Mouse (Mus musculus): ENCODE results near the gene Rorc. TPM values are rescaled to one million over a fixed set of nuclear protein-coding genes. Genes with fewer than 3 reads are reported as not detected.

Rorc gene
- total RNA-seq, 2 experiments from 2014 or later = 0.25 to 0.51 TPM

DNA sequence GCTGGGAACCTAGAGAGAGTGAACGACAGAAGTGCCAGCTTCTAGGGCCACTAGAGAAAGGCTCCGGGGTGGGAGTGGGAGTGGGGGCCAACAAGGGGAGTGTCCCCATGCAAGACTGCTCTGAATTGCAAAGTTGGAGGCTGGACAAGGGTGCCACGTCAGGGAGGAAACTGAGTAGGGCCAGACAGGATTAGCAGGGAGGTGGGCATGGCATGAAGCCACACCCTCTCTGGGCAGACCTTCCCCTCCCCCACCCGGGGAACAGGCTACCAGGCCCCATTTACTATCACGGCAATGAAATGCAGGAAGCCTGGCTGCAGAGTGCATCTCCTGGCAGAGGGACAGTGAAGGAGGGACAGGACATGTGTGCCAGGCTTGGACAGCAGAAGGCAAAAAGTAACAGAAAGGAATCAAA is 1.0 kb downstream of the Rorc start:
- DNase-seq (ENCODE audit: low spot score in 2 of 2) = no peak
- intact Hi-C loops (cut with DNase I) = loop anchor here (5.0 kb wide), 1 partner anchor 214 kb away; no protein-coding TSS in a partner anchor

DNA sequence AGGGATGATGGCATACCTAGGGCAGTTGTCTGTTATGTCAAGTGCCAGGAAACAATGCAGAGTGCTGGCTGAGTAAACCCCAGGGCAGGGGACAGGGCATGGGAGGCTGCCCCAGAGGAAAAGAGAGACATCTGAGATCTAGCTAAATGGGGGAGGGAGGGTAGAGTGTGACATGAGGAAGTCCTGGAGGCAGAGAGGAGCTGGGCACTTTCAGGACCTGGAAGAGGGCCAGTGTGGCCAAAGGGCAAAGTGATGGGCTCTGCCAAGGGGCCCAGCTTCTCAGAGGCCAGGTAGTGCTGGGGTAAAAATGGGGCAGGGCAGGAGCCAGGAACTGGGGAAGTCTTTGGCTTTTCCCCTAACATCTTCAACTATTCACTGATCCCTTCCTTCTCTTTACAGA is 2.0 kb downstream of the Rorc start:
- intact Hi-C loops (cut with DNase I) = loop anchor here (5.0 kb wide), 1 partner anchor 213 kb away; no protein-coding TSS in a partner anchor
- DNase-seq (ENCODE audit: low spot score in 2 of 2) = no peak

DNA sequence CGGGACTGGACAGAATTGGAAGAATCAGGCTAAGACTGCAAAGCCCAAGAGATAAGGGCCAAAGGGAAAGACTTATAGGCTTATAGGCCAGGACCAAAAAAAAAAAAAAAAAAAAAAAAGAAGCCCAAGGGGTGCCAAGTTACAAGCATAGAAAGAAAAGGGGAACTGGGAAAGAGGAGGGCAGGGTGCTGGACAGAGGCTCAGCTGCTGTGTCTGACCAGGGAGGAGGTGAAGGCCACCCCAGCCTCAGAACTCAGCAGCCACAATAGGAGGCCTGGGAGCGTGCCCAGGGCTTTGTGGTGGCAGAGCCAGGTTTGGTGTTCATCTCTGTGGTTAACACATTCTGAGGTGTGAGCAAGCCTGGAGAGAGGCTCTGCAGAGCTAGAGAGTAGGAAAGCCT is 2.6 kb downstream of the Rorc start:
- DNase-seq (ENCODE audit: low spot score in 2 of 2) = no peak
- intact Hi-C loops (cut with DNase I) = no loop called here

DNA sequence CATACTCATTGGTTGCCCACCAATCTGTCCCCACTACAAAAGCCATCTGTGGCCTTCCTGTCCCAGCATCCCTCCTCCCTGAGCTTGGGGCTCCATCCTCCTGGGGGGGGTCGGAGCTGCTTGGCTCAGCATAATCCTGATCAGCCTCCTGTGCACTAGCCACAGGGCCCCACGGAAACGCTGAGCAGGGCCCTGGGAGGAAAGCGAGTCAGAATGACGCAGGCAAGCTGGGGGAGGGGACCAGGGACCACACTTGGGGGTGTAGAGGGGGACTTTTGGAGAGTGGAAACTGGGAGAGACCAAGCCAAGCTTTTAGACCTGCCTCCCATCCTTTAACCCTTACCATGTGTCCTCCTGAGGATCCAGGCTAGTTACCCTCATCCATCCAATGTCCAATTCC is 3.3 kb downstream of the Rorc start:
- DNase-seq (ENCODE audit: low spot score in 2 of 2) = no peak
- intact Hi-C loops (cut with DNase I) = no loop called here

DNA sequence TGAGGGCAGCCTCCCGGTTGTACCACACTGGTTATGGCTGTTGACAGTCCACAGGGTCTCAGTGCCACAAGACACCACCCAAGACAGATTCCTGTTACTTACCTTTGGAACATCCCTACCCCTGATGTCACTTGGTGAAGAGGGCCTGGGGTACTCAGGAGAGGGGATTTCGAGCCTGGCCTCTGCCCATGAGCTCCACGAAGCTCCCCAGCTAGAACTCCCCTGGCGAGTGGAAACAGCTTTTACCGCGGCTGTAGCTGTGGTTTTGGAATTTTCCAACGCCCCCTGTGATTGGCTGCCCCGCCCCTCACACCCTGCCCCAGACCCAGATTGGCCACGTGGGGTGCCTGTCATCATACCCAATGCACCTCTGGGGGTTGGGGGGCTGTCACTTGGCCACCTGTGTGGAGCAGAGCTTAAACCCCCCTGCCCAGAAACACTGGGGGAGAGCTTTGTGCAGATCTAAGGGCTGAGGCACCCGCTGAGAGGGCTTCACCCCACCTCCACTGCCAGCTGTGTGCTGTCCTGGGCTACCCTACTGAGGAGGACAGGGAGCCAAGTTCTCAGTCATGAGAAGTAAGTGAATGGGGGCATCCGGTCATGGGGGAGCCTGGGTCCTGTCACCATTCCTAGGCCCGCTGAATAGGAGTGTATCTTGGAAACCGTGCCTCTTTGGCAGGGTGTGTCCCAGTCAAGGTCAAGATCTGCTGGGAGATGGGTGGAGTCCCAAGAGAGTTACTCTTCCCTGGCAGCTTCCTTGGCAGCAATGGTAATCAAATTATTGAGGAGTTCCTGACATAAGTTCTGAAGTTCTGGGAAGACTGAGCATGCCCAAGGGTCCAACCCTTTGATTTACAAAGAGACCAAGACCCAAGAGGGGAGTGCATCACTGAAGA is 4.7 kb downstream of the Rorc start:
- intact Hi-C loops (cut with DNase I) = no loop called here
- DNase-seq (ENCODE audit: low spot score in 2 of 2) = no peak

DNA sequence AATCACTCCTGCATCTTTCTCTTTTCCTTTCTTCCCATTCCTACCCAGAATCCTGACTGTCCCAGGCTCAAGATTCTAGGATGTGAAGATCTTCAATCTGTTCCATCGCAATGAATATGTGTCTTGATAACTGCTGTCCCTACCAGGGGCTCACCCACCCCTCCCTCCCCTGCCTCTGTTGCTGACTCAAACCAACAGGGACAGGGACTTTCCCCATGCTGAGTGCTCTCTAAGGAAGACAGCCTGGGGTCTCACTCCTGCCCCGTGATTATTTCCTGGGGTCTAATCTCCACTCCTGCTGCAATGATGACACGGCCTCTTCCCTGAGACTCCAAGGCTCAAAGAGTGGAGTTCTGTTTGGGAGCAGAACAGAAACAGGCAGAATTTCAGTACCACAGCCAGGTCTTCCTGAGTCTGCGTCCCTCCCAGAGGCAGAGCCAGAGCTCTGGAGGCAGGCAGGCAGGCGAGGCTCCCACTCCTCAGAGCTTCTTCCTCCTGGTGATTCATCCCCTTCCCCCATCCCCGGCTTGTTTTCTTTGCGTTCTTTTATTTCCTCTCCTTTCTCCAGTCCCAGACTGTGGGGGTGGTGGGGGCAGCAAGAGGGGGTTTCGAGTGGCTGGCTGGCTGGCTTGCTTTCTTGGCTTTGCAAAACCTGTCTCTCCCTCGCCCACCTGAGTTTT is 7.4 kb downstream of the Rorc start:
- peak in 1 of 2 experiments; percentile 26 for DNase-seq (ENCODE audit: low spot score in 2 of 2)

DNA sequence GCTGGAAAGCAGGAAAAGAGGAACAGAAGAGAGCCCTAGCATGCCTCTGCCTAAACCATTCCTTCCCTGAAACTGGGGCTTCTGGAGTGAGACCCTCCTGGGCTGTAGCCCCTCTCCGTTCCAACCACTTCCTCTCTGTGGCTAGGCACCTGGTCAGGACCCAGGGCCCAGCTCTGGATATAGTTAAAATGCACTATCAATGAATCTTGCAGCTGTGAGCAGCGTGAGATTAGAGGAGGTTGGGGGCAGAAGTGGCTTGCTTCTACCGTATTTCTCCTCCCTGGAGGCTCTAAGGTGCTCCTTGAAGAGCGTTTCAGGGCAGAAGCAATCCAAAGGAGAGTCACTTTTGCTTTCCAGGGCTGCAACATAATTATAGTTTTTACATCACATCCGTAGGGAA is 9.7 kb downstream of the Rorc start:
- intact Hi-C loops (cut with DNase I) = no loop called here

More for the DNA sequence above, 7.4 kb downstream of the Rorc start:
- intact Hi-C loops (cut with DNase I) = no loop called here

DNA sequence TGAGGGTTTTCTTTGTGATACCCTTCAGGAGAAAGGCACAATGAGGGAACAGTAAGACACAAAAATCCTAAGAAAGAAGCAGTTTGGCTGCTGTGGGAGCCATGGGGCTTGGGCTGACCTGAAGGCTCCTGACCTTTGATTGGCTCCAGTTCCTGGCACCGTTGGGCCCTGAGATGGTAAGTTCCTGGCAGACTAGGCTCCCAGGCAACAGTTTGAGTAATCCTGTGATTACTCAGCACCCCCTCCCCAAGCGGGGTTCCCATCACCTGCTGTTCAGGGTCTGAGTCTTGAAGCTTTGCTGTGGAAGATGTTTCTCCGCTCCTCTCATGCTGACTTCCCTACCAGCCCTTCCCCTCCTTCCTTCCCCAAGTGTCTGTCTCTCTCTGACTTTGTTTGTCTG is 10.9 kb downstream of the Rorc start:
- intact Hi-C loops (cut with DNase I) = no loop called here
- no peak for DNase-seq (ENCODE audit: low spot score in 2 of 2)

More for the DNA sequence above, 9.7 kb downstream of the Rorc start:
- DNase-seq (ENCODE audit: low spot score in 2 of 2) = no peak

DNA sequence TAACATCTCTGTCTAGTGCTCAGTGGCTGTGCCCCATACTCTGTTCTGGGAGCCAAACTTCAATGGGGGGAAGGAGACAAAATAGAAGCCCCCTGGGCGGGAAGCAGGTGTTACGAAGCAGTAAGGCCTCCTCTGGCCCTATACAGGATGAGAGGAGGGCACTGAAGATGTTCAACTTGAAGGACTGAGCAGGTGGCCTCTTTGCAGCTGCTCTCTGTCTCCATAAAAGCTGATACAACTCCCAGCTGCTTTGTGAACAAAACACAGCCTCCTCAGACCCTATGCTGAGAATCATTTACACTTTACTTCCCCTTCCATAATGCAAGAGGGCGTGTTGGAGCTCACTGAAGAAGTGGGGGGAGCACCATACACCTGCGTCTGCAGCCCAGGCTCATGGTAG is 14.1 kb downstream of the Rorc start:
- no peak for DNase-seq (ENCODE audit: low spot score in 2 of 2)
- intact Hi-C loops (cut with DNase I) = no loop called here

DNA sequence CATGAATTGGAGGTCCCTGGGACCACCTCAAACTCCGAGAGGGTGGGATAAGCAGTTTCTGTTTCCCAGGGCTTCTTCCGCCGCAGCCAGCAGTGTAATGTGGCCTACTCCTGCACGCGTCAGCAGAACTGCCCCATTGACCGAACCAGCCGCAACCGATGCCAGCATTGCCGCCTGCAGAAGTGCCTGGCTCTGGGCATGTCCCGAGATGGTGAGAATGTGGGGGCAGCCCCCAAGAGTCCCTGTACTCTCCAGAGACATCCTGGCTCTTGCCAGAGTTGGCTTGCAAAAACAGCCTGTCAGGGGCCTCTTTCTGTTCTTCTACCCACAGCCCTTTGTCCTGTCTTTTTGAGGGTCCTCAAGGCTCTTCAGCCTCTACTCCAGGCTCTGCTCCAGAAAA is 14.8 kb downstream of the Rorc start:
- no peak for DNase-seq (ENCODE audit: low spot score in 2 of 2)
- intact Hi-C loops (cut with DNase I) = no loop called here

DNA sequence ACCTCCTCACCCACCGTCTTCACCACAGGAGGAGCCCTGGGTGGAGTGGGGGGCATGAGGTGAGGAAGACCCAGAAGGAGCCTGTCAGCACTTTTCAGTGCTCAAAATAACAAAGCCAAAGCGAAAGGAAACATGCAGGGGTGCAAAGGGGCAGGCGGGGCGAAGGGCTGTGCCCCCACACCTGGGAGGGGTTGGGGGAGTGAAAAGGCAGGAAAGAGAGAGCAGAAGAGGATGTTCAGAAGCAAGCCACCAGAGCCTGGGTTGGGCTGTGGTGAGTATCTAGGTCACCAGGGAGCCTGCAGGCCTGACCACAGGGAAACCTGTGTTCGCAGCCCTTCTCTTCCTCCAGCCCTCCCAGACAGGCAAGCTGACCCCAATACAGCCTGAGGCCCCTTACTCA is 15.5 kb downstream of the Rorc start:
- DNase-seq (ENCODE audit: low spot score in 2 of 2) = no peak
- intact Hi-C loops (cut with DNase I) = no loop called here

DNA sequence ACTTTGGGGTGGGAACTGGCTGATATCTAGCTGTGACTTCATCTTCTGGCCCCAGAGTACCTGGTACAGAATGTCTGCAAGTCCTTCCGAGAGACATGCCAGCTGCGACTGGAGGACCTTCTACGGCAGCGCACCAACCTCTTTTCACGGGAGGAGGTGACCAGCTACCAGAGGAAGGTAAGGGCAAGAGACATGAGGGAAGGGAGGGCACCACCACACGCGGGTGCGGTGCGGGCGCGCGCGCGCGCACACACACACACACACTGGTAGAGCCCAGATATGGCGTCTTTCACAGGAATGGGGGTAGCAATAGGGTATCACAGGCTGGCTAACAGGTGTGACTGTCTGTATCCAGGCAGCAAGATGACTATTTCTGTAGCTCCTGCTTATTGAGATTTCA is 16.8 kb downstream of the Rorc start:
- no peak for DNase-seq (ENCODE audit: low spot score in 2 of 2)
- intact Hi-C loops (cut with DNase I) = no loop called here

DNA sequence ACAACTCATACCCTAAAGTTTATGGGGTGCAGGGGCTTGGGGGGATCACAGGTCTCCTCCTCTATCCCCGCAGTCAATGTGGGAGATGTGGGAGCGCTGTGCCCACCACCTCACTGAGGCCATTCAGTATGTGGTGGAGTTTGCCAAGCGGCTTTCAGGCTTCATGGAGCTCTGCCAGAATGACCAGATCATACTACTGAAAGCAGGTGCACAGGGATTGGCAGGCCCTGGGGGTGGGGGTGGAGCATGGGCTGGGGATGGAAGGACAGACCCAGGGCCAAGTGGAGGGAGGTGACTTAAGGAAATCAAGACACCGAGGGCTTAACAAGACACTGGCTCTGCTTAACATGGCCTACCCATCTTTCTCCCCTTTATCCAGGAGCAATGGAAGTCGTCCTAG is 18.4 kb downstream of the Rorc start:
- intact Hi-C loops (cut with DNase I) = no loop called here

DNA sequence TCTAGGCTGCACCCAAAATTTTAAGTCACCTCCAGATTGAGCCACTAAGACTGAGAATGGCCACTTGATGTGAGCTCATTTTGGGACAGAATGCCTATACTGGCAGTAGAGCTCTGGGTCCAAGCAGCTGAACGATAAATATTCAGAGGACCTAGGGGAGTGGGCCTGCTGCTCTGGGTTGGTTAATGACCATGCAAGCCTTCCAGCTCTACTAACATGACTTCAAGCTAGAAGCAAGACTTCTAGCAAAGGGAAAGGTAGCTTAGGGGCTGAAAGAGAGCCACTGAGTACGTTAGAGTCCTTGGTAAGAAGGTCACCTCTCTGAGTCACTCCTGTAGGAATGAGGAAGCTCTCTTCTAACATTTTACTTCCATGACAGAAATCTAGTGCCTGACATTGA is 19.5 kb downstream of the Rorc start:
- intact Hi-C loops (cut with DNase I) = no loop called here
- no peak for DNase-seq (ENCODE audit: low spot score in 2 of 2)

More for the DNA sequence above, 18.4 kb downstream of the Rorc start:
- no peak for DNase-seq (ENCODE audit: low spot score in 2 of 2)

DNA sequence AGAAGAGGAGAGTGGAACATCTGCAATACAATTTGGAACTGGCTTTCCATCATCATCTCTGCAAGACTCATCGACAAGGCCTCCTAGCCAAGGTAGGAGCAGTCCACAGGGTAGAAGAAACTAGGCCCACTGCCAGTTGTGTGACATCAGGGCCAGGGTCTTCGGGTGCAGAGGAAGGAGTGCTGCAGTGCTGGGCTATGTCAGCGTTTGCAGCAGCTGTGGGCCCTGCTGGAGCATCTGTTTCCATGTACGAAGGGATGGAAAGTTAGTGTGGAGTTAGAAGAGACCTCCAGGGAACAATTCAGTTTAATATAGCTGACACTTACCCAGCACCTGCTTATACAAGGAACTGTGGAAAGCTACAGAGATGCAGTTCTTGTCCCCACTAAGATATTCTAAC is 20.5 kb downstream of the Rorc start:
- intact Hi-C loops (cut with DNase I) = no loop called here
- no peak for DNase-seq (ENCODE audit: low spot score in 2 of 2)

DNA sequence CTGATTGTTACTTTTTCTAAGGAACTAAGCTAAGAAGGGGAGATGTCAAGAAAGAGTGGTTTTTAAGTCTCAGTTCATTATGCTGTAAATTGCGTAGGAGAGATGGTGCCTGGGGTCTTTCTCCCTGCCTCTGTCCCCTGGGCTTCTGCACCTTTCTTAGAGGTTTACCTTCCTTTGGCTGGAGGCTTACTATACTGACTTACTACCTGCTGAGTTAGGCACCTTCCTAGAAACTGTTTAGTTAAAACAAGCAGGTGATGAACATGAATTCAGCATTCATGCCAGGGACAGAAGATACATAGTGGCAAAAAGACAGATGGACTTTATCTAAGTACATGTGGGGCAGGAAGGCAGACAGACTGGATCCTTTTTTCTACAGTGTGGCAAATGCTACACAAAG is 23.7 kb downstream of the Rorc start:
- no peak for DNase-seq (ENCODE audit: low spot score in 2 of 2)
- intact Hi-C loops (cut with DNase I) = no loop called here

DNA sequence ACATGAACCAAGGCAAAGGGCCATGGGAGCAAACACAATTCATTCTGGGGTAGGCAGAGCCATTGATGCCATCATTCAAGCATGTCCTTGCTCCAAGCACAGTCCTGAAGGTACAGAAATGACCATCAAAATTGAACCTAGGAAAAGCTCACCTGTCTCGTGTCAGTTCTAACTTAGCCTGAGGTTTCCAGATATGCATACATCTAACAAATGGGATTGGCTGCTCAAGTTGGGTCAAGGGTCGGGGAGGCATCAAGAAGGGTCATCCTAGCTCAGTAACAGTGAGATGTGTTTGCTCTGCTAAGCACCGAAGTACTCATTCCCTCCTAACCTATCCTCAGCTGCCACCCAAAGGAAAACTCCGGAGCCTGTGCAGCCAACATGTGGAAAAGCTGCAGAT is 24.3 kb downstream of the Rorc start:
- intact Hi-C loops (cut with DNase I) = no loop called here
- no peak for DNase-seq (ENCODE audit: low spot score in 2 of 2)

DNA sequence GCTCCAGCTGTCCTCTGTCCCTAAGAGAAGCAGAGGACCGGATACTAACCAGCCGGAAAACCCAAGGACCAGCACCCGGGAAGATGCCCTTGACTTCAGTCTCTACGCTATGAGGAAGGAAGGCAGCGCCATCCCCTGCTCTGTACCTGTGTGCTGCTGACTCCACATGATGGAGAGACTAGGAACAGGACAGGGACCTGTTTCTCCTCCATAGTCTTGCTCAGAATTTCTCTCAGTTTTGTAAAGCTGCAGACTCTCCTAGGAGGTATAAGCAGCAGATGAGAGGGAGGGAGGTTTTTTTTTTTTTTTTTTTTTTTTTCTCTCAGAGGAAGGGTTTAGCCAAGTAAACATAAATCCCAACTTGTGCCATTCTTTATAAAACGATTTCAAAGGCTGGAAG is 25.6 kb downstream of the Rorc start, which contains the start of gene Lingo4:
Gene Lingo4, plus strand, starts transcription at position 301 of the 400 bp plus-strand sequence.
- intact Hi-C loops (cut with DNase I) = no loop called here

DNA sequence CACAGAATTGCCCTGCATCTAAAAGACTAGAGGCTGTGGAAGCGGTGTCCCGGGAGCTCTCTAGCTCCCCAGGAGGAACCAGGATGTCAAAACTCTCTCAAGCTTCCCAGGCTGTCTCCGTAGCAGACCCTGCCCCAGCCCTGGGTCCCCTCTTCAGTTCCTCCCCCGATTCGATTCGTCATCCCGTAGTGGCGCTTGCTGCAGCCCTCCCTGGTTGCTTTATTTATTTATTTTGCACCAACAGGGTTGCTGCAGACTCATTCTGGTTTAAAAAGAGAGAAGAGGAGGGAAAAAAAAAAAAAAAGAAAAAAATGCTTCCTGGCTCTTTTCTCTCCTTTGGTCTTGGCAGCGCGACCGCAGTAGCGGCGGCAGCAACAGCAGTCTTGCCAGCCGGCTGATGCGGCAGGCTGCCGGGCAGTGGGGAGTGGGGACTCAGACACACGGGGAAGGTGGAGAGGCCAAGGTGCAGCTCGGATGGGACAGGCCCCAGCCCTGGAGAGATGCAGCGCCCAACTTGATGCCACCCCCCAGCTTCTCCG is 26.4 kb downstream of the Rorc start:
- peak in 1 of 2 experiments; percentile 53 for DNase-seq (ENCODE audit: low spot score in 2 of 2)
- intact Hi-C loops (cut with DNase I) = no loop called here

More for the DNA sequence above, 25.6 kb downstream of the Rorc start, which contains the start of gene Lingo4:
- DNase-seq (ENCODE audit: low spot score in 2 of 2) = no peak

DNA sequence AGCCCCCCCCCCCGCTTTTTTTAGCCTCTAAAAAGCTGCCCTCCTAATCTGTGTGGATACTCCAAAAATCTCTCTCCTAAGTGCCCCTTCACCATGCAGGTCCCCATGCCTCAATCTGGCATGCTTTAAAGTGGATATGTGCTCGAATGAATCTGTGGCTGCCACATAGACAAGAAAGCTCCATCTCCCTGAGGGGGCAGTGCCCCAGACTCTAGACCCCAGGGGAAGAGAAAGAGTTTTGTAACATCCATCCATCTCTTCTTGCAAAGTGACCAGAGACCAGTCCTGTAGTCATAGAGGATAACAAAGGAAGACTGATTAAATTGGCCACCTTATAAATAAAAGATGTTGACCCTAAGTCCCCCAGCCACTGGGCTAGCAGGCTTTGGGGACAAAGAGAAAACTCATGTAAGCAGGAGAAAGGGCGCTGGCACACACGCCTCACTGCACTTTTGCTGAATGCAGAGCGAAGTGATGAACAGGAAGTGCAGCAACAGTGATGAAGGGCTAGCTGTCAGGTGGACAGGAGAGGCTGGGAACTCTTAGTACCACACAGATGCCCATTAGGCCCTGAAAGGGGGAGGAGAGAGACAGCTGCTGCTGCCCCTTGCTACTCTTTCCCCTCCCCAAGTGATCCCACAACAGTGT is 27.2 kb downstream of the Rorc start:
- no peak for DNase-seq (ENCODE audit: low spot score in 2 of 2)
- intact Hi-C loops (cut with DNase I) = no loop called here
